Mouse (Mus musculus): ENCODE data around the gene Gm3029. TPM values are rescaled to one million over a fixed set of nuclear protein-coding genes. Genes with fewer than 3 reads are reported as not detected.

Gene Gm3029
- polyA plus RNA-seq (2012; rRNA removed; ENCODE audit: low replicate concordance) = not detected in 2 replicates

GRCm38 (mm10) chr14:3931456-3931855 is at the start of gene Gm3029:
Gm3029 (plus strand) TSS chr14:3931756.

GRCm38 (mm10) chr14:3883872-3884271 is 47.7 kb upstream of the Gm3029 start, which contains the start of gene Gm2916:
Gm2916 (plus strand) TSS chr14:3884172.

GRCm38 (mm10) chr14:3963247-3963646 is 31.7 kb downstream of the Gm3029 start, which contains the start of gene Gm3095:
Gm3095 (plus strand) TSS chr14:3963547.

Other genes starting within 250 kb of the Gm3029 start
- not detected in 2 replicates for gene Gm3043, start 243.0 kb upstream of the Gm3029 start, polyA plus RNA-seq (2012; rRNA removed; ENCODE audit: low replicate concordance)
- 0.55 TPM in 1 of 2 replicates, not detected in the other for gene Gm3002, start 121.7 kb upstream of the Gm3029 start, polyA plus RNA-seq (2012; rRNA removed; ENCODE audit: low replicate concordance)
- gene Gm3033, start 85.5 kb upstream of the Gm3029 start, polyA plus RNA-seq (2012; rRNA removed; ENCODE audit: low replicate concordance) = not detected in 2 replicates
- gene Gm2916, start 47.6 kb upstream of the Gm3029 start, polyA plus RNA-seq (2012; rRNA removed; ENCODE audit: low replicate concordance) = not detected in 2 replicates
- gene Gm3095, start 31.8 kb downstream of the Gm3029 start, polyA plus RNA-seq (2012; rRNA removed; ENCODE audit: low replicate concordance) = not detected in 2 replicates
- gene Gm3099, start 66.6 kb downstream of the Gm3029 start, polyA plus RNA-seq (2012; rRNA removed; ENCODE audit: low replicate concordance) = not detected in 2 replicates
- not detected in 2 replicates for gene Gm5796, start 92.2 kb downstream of the Gm3029 start, polyA plus RNA-seq (2012; rRNA removed; ENCODE audit: low replicate concordance)
- not detected in 2 replicates for gene Gm3115, start 152.4 kb downstream of the Gm3029 start, polyA plus RNA-seq (2012; rRNA removed; ENCODE audit: low replicate concordance)
- 0.22 TPM in 1 of 2 replicates, not detected in the other for gene Gm8108, start 178.8 kb downstream of the Gm3029 start, polyA plus RNA-seq (2012; rRNA removed; ENCODE audit: low replicate concordance)
- gene Gm3127, start 233.3 kb downstream of the Gm3029 start, polyA plus RNA-seq (2012; rRNA removed; ENCODE audit: low replicate concordance) = not detected in 2 replicates

Measured in mammary gland, adult 2 months (tissue).